Mouse (Mus musculus) right cerebral cortex, postnatal 10 days (tissue): ENCODE results near the gene Fam78a.

ENCODE experiments used
- DNase-seq, 2 experiments: peaks; one replicate each; pipeline ENCODE4 v3.0.0; 2021; ENCODE audit warnings: low spot score in 2 of 2

Gene Fam78a

DNA sequence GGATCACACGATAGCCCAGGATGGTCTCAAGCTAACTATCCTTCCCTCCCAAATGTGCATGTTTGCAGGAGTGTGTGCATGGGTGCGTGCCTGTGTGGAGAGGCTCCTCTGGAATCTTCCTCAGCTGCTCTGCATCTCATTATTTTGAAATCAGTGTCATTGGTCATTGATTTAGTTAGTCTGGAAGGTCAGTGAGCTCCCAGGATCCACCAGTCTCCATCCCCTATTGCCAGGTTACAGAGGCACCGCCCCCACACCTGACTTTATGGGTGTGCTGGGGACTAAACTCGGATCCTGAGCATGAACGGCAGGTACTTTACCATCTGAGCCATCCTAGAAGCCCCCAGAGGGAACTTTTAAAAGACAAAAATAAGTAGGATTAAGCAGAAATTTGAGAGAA is 18.3 kb upstream of the Fam78a start:
- DNase-seq, result no peak

DNA sequence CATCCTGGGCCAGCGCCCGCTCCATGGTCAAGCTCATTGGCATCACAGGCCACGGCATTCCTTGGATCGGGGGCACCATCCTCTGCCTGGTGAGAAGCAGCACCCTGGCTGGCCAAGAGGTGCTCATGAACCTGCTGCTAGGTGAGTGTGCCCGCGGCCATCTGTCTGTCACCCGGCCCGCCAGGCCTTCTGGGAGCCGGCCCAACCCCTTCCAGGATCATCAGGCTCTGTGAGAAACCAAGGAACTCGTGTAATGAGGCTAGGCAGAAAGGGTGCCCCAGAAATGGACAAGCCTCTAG is 11.4 kb upstream of the Fam78a start:
- peak in 1 of 2 experiments; percentile 44 for DNase-seq

DNA sequence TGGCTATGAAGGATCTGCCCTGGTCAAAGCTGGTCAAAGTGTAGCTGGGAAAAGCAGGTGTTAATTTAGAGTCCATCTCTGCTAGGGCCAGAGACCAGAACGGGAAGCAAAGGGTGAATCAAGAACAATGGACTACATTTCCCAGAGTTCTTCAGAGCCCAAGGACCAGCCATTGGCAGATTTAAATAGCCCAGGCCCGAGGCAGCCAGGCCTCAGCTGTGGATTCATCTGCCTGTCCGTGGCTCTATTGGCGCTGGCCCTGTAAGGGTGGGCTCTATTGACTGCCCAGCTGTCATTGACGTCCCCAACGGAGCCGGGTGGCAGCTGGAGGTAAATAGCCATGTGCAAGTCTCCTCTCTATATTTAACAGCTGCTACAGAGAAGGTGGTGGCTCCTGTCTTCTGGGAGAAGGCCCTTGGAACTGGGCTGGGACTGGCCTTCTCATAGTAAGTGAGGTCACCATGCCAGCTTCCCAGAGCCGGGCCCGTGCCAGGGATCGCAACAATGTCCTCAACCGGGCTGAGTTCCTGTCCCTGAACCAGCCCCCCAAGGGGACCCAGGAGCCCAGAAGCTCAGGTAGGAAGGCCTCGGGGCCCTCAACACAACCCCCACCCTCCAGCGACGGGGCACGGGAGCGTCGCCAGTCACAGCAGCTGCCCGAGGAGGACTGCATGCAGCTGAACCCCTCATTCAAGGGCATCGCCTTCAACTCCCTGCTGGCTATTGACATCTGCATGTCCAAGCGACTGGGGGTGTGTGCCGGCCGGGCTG is 10.9 kb upstream of the Fam78a start, which contains the start of gene Plpp7:
TSS of gene Plpp7 (plus strand) at position 178 of the 771 bp plus-strand sequence.
- peak; percentile 91 to 94 for DNase-seq

DNA sequence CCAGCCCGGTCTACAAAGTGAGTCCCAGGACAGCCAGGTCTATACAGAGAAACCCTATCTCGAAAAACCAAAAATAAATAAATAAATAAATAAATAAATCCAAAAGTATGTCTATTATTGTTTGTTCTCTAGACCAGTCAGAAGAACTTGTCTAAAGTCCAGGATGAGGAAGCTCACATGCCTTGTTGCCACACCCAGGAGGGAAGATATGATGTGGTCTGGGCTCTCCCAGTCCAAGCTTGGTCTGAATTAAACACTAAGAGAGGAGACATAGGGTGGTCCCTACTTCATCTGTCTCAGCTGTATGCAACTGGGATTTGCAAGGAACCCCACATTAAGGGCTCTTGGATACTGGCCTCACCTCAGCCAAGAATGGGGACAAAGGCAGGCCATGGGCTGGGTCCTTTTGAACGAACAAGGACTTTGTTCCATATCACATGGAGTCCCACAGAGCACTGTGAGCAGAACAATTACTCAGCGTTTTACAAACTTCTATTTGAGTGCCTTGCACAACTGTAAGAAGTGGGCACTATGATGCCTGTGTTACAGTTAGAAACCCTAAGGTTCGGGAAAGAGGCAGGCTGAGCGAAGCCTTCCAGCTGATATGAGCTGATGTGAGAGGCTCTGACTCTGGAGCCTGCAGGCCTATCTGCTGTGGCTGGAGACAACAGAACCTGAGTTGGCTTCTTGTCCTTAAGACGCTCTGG is 9.5 kb upstream of the Fam78a start:
- no peak for DNase-seq

DNA sequence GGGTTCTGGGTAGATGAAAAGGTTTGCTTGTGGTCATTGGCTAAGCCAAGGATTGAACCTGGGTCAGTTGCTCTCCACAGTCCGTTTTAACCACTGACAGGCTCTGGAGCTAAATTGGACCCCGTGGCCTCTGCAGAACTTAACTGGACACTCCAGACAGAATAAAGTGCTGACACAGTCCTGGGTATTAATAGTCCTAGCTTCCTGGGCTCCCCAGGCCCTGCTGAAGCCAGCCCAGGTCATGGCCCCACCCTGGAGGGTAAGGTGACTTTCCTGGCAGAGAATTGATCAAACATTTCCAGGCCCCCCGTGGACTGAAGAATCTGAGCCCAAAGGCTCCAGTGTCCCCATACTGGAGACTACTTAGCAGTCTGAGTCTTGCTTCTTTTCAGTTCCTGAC is 7.3 kb upstream of the Fam78a start:
- DNase-seq, result no peak

DNA sequence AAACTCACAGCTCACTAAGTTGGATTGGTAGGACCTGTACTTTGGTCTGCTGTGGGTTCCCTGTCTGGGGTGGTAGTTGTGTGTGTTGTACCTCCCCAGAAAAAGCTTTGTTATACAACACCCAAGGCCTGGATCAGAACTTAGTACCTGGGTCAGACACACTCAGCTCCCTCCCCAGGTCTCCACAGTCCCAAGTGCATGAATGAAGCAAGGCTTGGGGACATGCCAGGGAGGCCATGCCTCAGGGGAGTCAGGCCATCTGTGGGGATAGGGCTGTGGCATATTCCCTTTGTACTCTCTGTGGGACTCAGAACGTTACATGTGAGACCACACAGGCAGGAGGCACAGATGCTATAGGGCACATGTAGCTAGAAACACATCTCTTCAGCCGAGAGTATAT is 5.5 kb upstream of the Fam78a start:
- no peak for DNase-seq

DNA sequence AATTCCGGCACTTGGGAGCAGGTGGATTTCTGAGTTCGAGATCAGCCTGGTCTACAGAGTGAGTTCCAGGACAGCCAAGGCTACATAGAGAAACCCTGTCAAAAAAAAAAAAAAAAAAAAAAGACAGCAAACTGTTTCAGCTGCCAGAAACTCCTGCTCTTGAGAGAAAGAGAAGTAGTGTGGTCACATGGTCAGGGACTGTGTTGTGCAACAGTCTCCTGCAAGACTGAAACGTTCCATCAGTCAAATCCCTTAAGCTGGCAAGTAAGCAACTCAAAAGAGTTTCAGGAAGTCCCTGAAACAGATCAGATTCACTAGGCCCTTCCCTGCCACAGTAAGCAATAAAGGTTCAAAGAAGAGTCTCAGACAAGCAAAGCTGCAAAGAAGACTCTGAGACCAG is 4.9 kb upstream of the Fam78a start:
- DNase-seq, result no peak

DNA sequence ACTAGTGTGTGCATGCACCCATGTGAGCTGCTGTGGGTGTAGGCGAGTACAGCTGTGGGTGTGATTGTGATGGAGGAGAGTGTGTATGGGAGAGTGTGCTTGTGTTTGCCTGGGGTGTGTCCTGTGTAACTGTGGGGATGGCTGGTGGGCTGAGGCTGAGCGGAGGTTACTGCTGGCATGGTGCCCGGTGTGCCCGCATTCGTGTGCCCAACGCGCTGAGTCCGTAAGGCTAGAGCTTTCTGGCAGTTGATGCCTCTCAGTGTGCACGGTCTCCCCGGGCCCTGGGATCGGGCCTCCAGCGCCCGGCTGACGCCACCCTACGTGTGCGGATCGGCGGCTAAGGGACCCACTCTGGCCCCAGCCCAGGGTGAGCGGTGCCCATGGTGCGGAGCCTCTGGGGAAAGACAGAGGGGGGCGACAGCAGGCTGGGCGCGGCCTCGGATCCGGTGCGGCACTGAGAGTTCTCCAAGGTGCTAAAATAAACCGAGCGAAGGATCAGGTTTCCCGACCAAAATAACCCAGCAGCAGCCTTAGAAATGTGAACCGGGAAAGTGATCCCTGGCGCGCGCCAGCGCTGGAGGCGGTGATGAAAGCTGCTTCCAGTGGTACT is 3.8 kb upstream of the Fam78a start:
- DNase-seq, result peak; percentile 60 to 63

DNA sequence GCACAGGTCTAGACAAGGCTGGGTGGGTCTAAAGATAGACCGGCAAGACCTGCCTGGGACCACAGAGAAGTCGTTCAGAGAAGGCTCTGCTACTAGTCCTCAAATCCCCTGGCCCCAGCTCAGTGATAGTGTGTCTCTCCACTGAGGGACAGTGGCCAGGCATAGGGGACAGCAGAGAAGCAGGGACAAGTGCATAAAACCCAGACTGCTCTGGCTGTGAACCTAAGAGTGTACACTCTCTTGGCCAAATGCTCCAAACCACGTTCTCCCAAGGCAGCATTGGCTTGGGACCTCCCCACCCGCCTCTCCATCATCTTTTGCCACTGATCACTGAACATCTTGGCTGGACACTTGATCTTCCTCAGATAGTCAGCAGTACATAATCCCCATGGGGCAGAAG is 2.9 kb upstream of the Fam78a start:
- no peak for DNase-seq

DNA sequence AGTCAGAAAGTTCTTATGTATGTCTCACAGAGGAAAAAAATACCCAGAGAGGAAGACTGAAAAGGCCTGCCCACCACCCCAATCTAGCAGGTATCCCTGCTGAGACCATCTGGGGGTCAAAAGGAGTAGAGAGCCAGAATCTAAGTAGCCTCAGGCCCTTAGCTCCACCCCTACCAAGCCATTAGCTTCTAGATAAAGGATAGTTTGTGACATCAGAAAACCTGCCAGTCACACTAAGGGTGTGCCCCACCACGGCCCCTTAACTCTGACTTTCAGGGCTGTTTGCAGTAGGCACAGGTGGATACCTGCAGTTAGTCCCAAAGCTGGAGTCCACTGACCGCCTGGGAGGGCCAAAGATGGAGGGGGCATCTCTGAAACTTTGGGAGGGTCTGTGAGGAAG is 574 bp upstream of the Fam78a start:
- DNase-seq, result no peak

DNA sequence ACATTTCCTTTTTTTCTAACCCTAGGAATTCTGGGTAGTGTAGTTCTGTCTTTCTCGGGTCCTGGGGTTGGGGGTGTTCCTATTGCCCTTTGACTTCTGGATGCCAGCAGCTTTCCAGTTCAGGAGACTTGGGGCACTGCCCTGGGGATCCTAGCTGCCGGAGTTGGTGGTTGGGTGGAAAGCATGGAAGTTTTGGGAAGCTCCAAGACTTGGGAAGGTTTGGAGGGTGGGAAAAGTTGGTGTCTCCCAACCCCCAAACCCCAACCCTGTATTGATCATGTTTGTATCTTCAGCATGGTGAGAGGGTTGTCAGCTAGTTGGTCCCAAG is 179 bp upstream of the Fam78a start:
- DNase-seq, result no peak

DNA sequence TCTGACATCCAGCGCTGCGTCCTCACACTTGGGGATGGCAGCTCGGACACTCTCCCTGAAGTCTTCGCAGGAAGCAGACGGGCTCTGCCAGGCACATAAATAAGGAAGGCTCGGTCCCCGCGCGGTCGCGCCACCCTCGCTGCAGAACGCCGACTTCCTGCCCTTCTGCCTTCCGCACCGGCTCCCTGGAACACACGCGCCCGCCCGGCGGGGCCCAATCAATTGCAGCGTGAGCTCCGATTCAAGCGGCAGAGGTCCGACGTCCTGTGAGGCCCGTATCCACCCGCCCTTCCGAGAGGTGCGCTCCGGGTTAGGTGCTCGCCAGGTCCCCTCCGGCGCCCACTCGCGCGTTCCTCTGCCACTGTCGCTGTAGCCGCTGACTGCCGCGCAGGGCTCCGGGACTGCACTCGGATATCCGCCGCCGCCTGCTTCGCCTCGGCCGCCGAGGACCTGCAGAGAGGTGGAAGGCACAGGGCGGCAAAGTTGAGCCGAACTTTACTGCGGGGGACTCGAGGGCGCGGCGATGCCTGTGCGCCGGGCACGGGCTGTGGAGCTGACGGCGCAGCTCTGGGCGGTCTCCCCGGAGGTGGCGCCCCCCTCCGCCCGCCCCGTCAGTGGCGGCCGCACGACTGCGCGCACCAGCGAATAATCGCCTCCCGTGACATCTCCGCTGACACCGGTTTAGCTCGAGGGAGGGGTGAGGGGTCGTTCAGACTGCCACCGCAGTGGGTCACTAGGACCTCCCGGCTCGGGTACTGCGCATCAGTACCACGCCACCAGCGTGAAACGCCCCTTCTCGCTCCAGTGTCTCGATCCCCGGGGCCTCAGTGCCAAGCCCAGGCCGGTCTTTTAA is 1.3 kb downstream of the Fam78a start:
- DNase-seq, result peak in 1 of 2 experiments; percentile 51

DNA sequence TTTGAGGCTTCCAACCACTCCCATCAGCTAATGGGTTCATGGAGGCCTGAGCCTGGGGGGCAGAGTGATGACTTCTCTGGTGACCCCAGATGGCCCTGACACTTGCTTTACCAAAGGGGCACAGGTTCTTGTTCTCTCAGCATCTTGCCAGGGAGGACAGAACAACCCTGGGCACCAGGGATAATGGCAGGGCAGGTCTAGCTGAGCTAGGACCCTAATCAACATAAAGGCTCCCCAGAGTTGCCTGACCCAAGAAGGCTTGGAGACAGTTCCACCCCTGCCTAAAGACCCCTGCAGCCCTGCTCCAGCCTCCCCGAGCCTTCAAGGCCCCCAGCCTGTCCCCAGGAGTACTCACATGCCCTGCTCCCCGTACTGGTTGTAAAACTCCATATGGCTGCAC is 2.4 kb downstream of the Fam78a start:
- no peak for DNase-seq

DNA sequence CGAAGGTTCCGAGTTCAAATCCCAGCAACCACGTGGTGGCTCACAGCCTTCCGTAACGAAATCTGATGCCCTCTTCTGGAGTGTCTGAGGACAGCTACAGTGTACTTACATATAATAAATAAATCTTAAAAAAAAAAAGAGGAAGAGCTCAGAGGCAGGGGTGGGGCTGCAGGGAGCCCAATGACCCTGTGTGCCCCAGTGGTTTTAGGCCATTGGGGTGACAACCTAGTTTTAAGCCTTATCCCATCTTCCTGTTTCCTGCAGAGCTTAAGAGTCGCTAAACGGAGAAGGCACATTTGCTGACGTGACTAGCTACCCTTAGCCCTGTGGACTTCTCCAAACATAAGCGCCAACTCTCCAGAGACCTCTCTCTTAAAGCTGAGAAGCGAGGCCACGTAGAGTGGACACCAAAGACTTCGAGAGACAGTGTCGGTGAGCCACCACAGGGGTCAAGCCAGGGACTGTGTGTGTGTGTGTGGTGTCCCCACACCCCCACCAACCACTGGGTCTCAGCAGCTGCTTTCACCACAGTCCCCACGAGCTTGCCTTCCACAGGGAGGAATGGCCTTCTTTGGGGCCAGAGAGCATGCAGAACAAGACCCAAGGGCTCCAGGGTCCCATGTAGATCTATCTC is 3.2 kb downstream of the Fam78a start:
- DNase-seq, result no peak

DNA sequence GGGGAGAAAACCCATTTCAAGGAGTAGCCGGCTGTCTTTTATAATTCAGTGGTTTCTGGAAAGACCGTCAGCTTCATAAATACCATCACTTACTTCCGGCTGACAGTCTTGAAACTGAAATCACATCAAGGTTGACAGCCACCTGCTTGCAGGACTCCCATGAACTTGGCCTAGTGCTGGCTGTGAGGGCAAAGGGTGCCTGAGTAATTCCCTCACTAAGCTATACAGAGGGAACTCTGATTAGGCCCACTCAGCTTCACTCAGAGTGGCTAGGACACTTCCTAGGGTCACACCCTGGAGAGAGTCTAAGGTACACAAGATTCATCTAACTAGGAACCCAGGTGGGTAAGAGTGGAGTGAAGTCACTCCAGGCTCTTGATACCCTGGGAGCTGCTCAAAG is 4.0 kb downstream of the Fam78a start:
- no peak for DNase-seq

DNA sequence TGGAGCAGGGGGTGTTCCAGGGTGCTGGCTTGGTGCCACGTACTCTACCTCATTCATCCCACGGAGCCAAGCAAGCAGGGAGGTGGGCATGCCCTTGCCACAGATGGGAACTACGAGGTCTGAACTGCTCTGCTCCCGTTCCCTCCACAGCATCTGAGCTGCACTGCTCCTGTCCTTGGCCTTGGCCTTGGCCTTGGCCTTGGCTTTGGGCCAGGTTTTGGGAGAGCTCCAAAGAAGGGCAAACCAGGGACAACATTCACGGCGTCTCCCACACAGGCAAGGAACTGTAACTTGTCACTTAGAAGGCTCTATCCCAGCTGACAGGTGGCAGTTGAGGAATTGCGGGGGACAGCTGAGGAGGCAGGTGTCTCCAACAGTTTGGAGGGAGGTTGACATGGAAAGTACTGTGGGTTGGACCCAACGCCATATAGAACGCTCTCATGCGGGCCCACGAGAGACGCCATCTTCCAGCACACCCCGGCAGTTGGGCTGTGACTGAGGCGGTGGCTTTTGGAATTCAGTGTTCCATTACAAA is 5.4 kb downstream of the Fam78a start:
- DNase-seq, result no peak

DNA sequence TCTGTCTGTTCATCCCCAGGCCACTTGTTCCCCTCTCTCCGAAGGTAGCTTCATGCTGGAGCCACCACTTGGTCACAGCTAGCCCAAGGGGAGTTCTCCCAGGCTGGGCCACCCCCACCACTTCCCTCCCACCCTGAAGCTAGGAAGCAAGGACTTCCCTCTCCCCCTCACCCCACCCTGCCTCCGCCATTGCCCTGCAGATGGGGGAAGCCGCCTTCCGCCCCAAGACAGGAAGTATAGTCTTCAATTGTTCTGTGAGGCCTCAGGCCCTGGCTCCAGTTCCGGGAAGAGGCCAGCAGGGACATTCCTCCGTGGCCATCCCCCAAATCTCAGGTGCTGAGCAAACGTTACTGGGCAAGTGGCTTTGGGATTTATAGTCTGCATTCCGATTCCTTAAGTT is 6.1 kb downstream of the Fam78a start:
- peak in 1 of 2 experiments; percentile 50 for DNase-seq

DNA sequence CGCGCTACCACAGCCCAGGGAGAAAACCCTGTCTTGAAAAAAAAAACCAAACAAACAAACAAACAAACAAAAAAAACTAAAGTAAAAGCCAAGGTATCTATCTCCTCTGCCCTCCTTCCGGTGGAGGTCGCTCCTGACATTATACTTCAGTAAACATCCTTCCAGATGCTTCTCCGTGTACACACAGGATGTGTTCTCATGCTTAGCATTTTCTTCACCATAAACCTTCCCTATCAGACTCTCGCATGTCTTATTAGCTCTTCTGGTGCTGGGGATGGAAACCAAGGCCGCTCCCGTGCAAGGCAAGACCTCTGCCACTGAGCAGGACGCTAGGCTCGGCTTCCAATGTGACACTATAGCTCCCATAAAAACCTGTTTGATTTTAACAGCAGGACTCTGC is 6.9 kb downstream of the Fam78a start:
- no peak for DNase-seq

DNA sequence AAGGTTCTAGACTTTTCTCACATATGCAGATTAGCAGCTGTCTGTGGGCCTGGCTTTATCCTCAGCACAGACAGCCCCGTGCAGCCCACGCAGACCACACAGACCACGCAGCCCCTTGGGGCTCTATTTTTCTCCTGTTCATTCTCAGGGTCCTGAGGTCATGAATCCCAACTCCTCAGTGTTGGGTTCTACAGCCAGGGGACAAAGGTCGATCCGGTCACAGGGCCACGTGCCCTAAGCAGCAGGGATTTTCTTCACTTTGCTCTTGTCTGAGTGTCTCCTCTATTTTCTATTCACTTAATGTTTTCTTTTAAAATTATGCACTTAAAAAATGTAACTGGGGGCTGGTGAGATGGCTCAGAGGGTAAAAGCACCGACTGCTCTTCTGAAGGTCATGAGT is 9.3 kb downstream of the Fam78a start:
- no peak for DNase-seq

DNA sequence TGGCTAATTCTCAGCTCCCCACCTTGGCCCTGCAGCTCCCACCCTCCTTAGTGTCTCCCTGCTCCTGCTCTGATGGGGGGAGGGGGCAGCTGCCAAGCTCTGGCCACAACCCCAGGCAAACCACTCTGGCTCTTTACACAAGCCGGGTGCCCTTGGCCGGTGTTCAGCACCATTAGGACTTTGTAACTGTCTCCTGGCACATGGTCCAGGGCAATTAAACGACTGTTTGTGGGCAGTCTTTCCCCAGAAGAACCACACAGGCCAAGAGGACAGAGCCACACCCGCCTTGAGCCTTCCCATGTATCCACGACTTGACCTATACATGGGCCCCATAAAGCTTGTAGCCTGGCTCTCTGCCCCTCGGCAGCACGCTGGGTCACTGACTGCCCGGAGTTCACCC is 10.3 kb downstream of the Fam78a start:
- DNase-seq, result peak; percentile 70 to 77

DNA sequence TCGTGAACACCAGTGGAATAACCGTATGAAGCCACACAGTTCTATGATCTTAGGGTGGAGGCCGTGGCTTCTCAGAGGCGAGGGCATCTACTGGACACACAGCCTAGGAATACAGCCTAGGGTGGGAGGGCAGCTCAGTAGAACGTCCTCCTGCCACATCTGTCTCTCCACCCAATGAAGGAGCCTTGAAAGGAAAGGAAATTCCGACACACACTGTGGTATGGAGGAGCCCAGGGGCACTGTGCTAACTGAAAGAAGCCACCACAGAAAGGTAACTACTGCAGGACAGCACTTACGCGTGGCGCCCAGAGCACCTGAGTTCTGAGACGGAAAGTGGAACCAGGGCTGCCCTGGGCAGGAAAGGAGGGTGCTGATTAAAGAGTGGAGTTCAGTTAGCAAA is 13.9 kb downstream of the Fam78a start:
- no peak for DNase-seq
